Mouse (Mus musculus): Measurements from ENCODE around the gene Izumo4.

Izumo4 gene

DNA sequence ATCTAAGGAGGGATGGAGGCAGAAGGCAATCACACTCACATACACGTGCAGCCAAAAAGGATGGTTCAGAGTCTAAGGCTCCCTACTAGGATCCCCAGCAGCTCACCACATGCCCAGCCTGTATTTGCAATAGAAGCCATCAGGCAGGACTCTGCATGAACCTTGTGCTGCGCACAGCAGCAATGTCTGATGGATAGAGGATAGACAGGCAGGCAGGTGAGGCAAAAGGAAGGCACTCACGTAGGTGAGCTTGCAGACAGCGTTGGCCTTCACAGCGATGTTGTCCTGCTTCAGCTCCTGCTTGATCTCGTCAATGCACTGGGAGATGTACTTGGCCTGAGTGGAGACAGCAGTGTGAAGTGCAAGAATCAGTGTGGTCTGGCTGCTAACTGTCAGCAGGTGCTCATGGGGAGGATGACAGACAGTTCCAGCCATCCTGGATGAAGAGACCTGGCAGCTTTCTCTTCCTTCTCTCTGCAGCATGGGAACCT, 30.7 kb downstream of the Izumo4 start:
- no peak for DNase-seq

DNA sequence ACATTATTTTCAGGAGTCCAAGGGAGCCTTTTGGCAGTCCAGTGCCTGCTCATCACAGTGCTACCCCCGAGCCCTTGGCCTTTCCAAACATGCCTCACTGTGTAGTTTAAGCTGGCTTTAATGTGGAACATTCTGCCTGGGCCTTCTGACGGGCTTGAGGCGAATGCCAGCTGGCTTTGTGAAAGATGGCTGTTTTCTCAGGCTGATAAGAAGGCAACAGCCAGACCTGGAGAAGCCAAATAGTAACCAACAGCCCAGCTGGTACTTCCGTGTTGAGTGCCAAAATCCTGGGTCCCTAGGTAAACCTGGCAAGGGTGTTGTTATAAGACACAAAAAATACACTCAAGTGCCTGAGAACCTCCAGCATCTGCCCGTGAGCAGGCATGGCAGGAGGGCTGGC, 34.7 kb downstream of the Izumo4 start:
- no peak for DNase-seq

DNA sequence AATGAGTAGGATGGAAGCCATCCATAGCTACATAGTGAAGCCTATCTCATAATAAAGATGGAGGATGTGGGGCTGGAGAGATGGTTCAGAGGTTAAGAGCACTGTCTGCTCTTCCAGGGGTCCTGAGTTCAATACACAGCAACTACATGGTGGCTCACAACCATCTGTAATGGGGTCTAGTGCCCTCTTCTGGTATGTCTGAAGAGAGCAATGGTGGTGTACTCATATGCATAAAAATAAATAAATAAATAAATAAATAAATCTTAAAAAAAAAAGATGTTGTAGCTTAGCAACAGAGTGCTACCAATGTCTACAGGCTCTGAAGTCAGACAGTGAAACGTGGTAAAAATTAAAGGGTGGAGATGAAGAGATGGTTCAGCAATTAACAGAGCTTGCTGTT, 36.7 kb downstream of the Izumo4 start:
- DNase-seq, result no peak

DNA sequence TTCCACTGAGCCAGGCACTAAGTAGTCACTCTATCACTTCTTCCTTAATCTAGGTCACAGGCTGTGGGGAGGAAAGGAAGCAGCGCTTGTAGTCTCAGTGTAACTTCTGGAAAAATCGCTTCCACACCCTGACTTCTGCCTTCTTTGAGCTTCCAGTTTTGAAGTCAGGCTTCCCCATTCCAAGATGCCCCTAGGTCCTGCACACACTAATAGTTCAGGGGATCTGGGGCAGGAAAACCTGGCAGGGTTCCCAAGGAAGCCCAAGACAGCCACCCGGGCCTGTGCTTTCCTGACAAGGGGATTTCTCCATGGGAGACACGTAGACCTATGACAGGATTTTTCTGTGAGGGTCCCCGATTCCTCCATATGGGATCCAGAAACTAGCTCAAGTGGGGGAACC, 39.2 kb downstream of the Izumo4 start:
- DNase-seq, result peak in 1 of 2 experiments; percentile 42

DNA sequence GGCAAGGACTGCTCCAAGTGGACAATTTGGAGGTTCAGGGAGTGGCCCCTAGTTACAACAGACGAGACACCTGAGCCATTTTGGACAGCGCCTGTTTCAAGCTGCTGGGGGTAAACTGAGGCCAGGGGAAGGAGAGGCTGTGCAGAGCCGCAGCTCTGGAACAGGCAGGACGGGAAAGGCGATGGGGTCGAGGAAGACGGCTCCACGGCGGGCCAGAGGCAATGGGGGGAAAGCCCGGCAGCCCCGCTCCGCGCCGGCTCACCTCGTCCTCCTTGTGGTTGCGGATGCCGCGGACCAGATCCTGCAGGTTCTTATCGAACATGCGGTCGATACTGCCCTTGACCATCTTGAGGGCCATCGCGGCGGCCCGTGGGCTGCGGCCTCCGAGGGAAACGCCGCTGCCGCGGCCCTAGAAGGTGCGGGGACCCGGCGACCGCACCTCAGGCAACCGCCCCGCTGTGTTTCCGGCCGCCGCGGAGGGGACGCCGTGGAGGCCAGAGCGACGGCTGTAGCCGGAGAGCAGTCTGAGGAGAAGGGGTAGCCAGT, 39.7 kb downstream of the Izumo4 start:
- no peak for DNase-seq

DNA sequence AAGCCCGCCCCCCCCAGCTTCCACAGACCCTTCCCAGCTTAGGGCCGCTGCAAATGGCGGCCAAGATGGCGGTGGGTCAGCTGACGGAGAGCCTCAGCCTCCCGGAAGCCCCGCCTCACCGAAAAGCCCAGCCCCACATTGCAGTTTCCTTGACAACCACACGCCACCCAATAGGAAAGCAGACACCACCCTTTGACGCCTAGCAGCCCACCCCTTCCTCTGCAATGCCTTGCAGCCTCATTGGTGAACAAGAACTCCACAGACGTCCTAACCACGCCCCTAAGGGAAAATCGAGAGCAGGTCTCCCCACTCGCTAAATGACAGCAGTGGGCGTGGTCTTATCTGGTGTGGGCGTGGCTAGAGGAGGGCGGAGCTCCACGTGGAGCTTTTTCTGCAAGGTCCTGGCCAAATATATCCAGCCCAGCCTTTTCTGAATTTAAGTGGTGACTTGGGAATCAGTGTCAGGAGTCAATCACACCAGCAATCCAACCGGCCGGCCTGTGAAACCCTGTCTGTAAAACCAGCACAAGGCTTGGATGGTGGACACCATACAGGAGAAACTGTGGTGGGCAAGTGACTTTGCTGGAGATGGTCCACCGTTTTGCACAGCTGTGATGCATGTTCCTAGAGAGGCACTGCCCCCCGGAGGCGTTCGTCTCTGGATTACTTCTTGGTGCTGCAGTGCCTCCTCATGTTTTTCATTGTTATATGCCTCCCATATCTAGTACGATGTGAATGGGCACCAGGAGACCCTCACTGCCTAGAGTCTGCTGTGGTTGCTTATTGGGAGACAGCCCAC, 40.4 kb downstream of the Izumo4 start, which contains the start of gene Ap3d1:
TSS of gene Ap3d1 (minus strand) at position 85 of the 799 bp plus-strand sequence.
- DNase-seq, result peak; percentile 99 to 100

DNA sequence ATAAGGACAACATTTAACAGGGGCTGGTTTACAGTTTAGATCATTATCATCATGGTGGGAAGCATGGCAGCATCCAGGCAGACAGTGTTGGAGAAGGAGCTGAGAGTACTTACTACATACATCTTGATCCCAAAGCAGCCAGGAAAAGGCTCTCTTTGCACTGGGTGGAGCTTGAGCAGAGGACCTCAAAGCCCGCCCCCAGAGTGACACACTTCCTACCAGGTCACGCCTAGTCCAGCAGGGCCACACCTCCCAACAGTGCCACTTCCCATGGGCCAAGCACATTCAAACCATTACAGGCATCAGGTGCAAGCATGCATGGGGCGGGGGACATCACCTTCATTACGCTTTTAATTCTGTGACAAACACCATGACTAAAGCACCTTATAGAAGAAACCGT, 42.3 kb downstream of the Izumo4 start:
- DNase-seq, result peak; percentile 78 to 87

DNA sequence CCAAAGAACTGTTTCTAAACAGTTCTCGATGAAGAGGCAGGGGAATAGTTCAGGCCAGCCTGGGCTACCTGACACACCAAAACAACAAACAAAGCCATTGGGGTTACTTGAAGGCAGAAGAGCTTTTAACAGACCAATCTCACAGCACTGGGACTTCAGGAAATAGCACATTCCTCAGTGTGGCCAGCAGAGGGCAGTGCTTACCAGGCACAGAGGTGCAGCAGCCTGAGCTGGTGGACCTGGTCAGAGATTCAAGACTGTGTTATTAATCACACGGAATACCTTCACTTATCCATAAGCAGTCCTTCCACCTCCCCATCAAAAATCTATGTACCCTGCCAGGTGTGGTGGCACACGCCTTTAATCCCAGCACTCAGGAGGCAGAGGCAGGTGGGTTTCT, 45.4 kb downstream of the Izumo4 start:
- peak; percentile 74 to 83 for DNase-seq

DNA sequence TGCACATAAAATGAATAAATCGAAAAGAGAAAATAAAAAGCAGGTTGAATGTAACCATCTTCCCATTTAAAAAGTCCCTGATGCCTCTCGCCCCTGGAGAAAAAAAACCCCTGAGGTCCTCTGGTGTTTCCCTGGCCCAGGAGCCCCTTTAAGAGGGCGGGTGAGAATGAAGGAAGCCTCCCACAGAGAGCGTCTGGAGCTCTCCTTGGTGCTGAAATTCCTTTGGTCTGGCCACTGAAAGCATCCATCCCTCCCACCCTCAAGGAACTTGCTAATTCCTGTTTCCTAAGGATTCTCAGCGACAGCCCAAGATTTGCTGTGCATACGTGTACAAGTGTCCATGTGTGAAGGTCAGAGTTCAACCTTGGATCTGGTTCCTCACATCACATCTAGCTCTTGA, 46.6 kb downstream of the Izumo4 start:
- peak; percentile 77 to 83 for DNase-seq

DNA sequence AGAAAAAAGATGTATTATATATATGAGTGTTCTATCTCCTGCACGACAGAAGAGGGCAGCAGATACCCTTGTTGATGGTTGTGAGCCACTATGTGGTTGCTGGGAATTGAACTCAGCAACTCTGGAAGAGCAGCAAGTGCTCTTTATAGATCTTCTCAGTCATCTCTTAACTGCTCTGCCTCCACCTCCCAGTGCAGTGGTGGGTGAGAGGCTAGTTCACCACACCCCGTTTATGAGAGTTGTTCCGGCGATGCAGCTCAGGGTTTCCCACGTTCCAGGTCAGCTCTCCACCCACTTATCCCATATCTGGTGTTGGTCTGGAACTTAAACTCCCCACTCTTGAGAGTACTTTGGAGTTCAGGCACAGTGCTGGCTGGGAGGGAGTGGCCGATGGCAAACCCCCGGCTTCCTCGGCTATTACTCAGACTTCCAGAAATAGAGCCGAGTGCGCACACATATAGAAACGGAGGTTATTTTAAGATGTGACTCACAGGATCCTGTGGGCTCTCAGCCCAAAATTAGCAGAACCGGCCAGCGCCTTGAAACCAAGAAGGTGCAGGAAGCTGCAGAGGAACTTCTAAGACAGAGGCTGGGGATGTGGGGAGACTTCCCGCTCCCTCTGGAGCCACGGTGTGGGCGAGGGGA, 49.3 kb downstream of the Izumo4 start:
- DNase-seq, result peak; percentile 49 to 76

DNA sequence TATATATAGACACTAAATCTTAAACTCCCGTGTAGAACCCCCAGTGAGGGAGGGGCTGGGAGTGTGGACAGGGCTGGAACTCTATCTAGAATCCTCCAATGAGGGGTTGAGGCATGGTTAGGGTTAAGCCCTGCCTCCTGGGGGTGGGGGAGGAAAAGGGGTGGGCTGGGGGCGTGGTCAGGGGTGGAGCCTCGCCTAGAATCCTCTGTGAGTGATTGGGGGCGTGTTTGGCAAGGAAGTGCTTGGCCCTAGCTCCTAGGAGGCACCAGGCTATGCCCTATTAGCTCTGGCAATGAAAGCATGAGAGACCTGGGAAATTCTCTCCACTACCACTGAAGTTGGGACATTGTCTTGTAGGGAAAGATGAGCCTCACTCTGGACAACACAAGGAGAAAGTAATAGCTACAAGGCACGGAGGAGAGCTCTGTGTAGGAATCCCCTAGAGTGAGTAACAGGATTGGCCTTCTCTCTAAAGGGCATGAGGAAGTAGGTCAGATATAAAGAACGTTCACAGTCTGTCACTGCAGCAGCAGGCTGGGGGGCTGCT, 50.2 kb downstream of the Izumo4 start:
- DNase-seq, result peak; percentile 89 to 91

DNA sequence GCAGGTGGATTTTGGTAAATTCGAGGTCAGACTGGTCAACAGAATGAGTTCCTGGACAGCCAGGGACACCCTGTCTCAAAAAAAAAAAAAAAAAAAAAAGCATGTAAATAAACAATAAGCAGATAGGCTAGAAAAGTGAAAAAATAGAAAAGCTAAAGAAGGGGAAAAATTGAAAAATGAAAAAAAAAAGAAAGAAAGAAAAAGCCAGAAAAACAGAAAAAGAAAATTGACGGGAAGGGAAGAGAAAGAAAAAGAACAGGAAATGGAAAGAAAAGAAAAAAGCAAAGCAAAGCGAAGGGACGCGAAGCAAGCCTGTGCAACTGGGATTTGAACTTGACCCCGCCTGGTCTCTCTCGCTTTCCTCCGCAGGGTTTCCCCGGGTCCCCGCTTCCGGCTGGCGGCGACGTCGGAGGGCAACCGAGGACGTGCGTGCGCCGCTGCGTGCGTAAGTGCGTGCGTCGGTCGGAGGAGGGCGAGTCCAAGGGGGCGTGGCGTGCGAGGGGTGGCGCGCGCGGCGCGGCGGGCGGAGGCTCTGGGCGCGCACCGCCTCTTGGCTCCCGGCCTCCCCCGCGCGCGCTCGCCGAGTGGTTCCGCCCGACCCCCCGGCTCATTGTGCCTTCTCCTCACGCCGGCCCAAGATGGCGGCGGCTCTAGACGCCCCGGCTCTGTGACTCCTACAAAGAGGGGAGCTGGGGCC, 52.8 kb downstream of the Izumo4 start, which contains the start of gene Dot1l:
TSS of gene Dot1l (plus strand) at position 613 of the 697 bp plus-strand sequence.
- DNase-seq, result peak; percentile 98 to 99
